Mouse (Mus musculus): Measurements from ENCODE around the gene Stub1.
A peak's percentile ranks its signal among the peaks of the same experiment; 100 is the strongest.
"Not testable (repeated sequence)": the region's sequence is repeated elsewhere in the genome, so short reads cannot be mapped to it uniquely, and the experiment has no call there.

Stub1 gene

GRCm38 (mm10) chr17:25823452-25823851 is 9.8 kb downstream of the Stub1 start, which contains the start of gene Wdr24:
TSS of gene Wdr24 (plus strand) at chr17:25823627.
- no peak for DNase-seq (ENCODE audit: low spot score)

DNA sequence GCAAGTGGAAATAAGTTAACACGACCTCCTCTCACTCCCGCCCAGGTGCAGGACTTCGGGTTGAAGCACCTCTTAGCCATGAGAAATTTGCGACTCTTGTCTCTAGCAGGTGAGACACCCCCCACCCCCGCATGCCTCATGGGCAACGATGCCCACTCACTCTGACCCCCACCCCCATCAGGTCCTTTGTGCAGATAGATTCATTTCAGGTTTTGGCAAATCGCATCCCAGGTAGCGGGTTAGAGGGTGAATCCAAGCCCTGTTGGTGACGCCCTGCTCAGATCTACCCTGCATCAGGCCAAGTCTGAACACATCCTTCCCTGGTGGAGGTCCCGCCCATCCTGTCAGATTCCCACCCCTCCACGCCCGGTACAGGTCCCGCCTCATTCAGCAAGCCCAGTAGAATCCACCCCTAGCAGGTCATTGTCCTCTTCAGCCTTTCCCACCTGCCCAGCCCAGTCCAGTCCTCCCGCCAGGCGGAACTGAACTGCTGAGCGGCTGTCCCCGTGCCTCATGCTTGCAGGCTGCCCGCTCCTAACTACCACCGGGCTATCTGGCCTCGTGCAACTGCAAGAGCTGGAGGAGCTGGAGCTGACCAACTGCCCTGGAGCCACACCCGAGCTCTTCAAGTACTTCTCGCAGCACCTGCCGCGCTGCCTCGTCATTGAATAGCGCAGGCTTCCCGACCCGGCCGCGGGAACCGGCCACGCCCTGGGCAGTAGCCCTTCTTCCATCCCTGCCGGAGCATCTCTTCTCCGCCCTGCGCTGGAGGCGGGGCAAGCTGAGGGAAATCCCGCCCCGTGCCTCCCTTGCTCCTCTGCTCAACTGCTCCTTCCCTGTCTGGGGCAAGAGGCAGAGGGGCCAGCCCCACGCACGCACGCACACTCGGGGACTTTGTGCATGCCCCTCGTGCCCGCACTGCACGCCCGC is 14.1 kb downstream of the Stub1 start:
- no peak for DNase-seq (ENCODE audit: low spot score)

GRCm38 (mm10) chr17:25817662-25818061 is 15.5 kb downstream of the Stub1 start:
- no peak for DNase-seq (ENCODE audit: low spot score)

GRCm38 (mm10) chr17:25813471-25813870 is 19.7 kb downstream of the Stub1 start:
- DNase-seq (ENCODE audit: low spot score): no peak

DNA sequence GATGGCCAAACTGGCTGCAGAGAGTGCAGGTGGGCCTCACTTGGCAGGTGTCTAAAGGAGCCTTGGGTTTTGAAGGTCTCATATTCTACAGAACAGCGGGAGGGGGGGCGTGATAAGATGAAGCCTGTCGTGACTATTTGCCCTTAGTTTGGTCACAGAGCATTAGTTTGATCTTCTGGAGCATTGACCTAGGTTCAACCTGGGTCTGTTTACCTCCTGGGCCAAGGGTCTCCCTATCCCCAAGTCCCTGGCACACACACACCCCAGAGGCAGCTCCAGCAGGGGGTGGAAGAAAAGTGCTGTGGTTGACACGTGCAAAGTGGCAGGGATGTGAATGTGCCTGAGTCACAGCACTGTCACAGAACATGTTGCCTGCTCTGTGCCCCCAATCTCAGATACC is 22.3 kb downstream of the Stub1 start:
- no peak for DNase-seq (ENCODE audit: low spot score)

- no peak for DNase-seq (ENCODE audit: low spot score)
Observed at GRCm38 (mm10) chr17:25809606-25810340, 23.4 kb downstream of the Stub1 start.

DNA sequence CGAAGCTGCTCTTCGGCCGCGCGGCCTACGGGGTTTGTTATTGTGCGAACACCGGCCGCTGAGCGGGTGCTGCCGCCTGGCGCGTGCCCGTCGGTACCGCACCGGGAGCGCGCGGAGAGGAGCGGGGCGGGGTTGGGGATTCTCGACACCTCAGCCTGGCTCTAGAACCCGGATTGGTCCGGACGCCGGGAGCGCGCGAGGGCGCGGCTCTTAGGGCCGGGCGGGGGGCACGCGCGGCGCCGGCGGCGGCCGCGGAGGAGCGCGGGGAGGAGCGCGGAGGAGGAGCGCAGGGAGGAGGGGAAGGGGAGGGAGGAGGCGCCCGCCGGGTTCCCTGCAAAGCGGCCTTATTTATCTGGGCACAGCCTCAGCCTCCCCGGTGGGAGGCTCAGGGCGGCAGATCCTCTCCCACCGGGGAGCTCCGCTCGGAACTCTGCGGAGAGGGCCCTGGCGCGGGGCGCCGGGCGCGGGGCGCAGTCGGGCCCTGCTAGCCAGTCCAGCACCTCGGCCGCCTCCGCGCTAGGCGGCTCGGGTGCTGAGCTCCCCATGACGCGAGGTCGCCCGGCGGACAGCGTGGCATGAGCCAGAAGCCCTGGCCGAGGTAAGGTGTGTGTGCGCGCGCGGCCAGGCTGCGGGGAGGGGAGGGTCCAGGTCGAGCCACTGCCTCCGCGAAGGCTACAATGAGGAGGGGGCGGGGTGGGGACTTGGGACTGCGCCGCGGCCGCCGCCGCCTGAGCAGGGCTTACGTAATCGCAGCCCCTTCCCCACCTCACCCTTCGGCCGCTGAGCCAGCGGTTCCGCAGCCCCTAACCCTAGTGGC is 24.2 kb downstream of the Stub1 start, which contains the start of gene Fbxl16:
TSS of gene Fbxl16 (plus strand) at position 297 of the 817 bp plus-strand sequence.
- peak; percentile 59 for DNase-seq (ENCODE audit: low spot score)

- DNase-seq (ENCODE audit: low spot score): no peak
Observed at GRCm38 (mm10) chr17:25808028-25808427, 25.2 kb downstream of the Stub1 start.

DNA sequence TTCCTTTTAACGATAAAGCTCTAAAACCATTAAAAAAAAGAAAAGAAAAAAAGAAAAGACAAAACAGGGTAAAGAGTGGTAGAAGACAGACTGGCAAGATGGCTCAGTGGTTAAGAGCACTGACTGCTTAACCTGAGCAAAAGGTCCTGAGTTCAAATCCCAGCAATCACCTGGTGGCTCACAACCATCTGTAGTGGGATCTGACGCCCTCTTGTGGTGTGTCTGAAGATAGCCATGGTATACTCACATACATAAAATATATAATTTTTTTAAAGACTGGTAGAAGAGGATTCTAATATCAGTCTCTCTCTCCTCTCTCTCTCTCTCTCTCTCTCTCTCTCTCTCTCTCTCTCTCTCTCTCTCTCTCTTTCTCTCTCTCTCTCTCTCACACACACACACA is 25.8 kb downstream of the Stub1 start:
- DNase-seq (ENCODE audit: low spot score): not testable (repeated sequence)

- DNase-seq (ENCODE audit: low spot score): no peak
Observed at GRCm38 (mm10) chr17:25806507-25806906, 26.7 kb downstream of the Stub1 start.

GRCm38 (mm10) chr17:25802825-25803517 is 30.2 kb downstream of the Stub1 start:
- no peak for DNase-seq (ENCODE audit: low spot score)

- DNase-seq (ENCODE audit: low spot score): no peak
Observed at GRCm38 (mm10) chr17:25801029-25801428, 32.2 kb downstream of the Stub1 start.

DNA sequence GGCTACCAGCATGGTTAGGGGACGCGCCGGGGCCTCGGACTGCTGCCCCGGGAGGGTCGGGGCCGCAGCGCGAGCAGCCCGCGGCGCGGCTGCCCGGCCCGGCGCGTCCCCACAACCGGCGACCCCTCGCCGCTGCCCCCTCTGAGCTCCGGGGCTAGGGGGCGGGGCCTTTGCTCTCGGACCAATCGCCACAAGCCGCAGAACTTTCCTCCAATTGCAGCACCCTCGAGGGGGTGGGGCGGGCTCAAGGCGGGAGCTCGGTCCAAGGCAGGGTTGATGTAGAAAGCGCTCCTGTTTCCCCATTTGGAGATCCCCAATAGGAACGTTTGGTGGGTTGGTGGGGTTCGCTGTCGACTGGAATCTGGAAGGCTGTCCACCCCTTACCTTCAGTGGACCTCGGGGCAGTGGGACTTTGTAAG is 36.2 kb downstream of the Stub1 start, which contains the start of gene Metrn:
TSS of gene Metrn (minus strand) at position 186 of the 419 bp plus-strand sequence.
- DNase-seq (ENCODE audit: low spot score): peak; percentile 79

- no peak for DNase-seq (ENCODE audit: low spot score)
Observed at GRCm38 (mm10) chr17:25796211-25796771, 36.9 kb downstream of the Stub1 start.

DNA sequence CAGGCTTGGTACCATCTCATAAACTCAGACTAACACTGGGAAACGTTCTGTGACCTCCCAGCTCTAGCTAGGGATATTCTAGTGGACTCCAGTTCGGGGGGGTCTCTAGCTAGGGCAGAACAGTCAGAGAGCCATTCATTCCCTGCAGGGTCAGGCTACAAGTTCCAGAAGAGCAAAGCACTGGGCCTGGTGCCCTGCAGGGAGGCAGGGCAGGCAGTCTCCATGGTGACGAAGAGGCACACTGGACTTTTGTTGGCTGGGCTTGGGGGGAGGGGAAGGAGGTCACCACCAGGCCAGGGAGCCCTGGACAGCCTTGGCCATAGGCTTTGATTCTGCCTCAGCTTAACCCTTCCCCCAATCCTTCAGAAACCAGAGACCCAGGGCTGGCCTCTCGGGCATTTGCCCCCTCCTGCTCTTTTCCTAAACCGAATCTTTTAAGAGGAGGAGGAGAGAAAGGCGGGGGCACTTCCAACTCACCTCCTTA is 37.6 kb downstream of the Stub1 start, which contains the start of gene AC134908.4:
TSS of gene AC134908.4 (minus strand) at position 51 of the 484 bp plus-strand sequence.
- DNase-seq (ENCODE audit: low spot score): peak; percentile 42

GRCm38 (mm10) chr17:25794998-25795397 is 38.2 kb downstream of the Stub1 start:
- DNase-seq (ENCODE audit: low spot score): no peak

- no peak for DNase-seq (ENCODE audit: low spot score)
Observed at GRCm38 (mm10) chr17:25794197-25794596, 39.0 kb downstream of the Stub1 start.

GRCm38 (mm10) chr17:25792615-25793014 is 40.6 kb downstream of the Stub1 start, which contains the start of gene Fam173a:
TSS of gene Fam173a (minus strand) at chr17:25792901.
- DNase-seq (ENCODE audit: low spot score): peak; percentile 62

DNA sequence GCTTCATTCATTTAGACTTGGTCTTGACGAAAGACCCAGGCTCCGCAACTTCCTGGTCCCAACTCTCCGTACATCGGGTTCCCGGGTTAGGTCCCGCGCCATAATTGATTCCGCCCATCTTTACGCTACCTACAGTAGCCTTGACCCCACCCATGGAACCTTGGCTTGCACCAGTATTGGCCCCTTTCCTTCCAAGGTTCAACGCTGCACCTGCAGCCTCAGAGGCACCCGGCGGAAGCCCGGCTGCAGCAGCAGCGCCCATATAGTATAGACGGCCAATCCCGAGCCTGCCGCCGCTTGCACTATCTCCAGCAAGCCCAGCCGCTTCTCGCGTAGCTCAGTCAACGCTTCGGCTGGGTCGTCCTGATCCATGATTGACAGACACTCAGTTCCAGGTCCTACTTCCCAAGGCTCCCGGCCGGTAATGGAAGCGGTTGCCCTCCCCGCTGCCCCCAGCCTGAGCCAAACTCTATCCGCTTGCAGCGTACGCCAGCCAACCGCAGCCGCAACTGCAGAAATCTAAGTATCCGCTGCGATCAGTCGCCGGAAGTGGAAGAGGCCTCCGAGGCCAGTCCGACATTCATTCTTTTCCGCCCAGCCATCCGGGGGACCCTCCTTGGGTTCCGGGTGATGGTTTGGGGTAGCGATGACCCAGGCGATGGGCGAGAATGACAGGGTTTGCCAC is 41.2 kb downstream of the Stub1 start:
- DNase-seq (ENCODE audit: low spot score): peak; percentile 66

DNA sequence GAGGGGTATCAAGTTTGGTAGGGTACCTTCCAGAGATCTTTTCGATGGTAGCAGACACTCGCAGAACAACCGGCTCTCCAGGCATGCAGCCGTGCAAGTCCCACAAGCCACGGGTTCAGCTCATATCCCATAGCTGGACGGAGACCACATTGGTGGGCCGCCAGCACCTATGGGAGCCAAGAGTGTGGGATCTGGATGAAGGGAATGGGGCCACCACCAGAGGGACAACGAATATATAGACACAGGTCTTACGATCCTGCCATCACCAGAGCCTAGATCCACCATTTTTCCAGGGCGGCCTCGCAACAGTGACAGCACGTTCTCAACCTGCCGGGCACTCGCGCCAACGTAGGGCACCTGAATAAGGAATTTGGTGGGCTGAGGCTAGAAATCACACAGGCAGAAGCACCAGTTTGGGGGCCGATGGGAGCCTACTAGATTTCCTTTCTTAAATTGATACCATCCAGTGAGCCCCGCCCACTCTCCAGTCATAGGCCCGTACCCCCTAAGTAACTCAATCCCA is 41.8 kb downstream of the Stub1 start:
- no peak for DNase-seq (ENCODE audit: low spot score)
